13 mouse cellular contexts compared by ENCODE assay signal in genomic region chr14:32242401-32242800, GRCm38 (mm10). TPM values are rescaled to one million over a fixed set of nuclear protein-coding genes. Genes with fewer than 3 reads are reported as not detected.
DNase-seq lines count a peak whose midpoint lies in the region; ATAC-seq and TF ChIP-seq lines count a peak whose summit lies in the region.
"Had no signal": no experiment of that assay in that cellular context is flagged by ENCODE, and none has a peak within 500 bp of the region (broad histone marks: within the 10 kb centered on the region; RNA-seq: fewer than 3 reads in every experiment).

No protein-coding gene starts in this region.

- no peak for TF ChIP-seq POLR2A in cerebellum, adult 2 months (IDR thresholded peaks at IDR 0.05; ENCODE audit: borderline replicate concordance, insufficient read depth, low read length)
- TF ChIP-seq POLR2A in MEL (IDR thresholded peaks at IDR 0.05; ENCODE audit: control insufficient read depth in 1 of 2, insufficient read depth in 1 of 2, low read depth in 1 of 2, low read length in 2 of 2, poor library complexity in 1 of 2) = no peak

- intact Hi-C loops in left cerebral cortex, adult 2 months (cut with DNase I) = no loop called here
- intact Hi-C loops in left cerebral cortex, postnatal 14 days (cut with DNase I) = no loop called here
- intact Hi-C loops in gastrocnemius, postnatal 14 days (cut with DNase I; ENCODE audit: low total_unique reads) = no loop called here

- H3K79me2 ChIP-seq in MEL (ENCODE audit: control insufficient read depth, insufficient read depth, low read length, poor library complexity) = no peaks in the 10 kb centered on the region

- H3K27me3 ChIP-seq in cerebellum, adult 2 months (ENCODE audit: control insufficient read depth, insufficient read depth, low read length) = no peaks in the 10 kb centered on the region
- H3K27me3 ChIP-seq in MEL (ENCODE audit: control insufficient read depth in 1 of 2, insufficient read depth in 2 of 2, low read length in 2 of 2) = no peaks in the 10 kb centered on the region
- H3K27me3 ChIP-seq: limb, embryonic 12.5 days had no signal

- H3K9me3 ChIP-seq in MEL (replicated peaks; ENCODE audit: insufficient read depth, low read length) = no peaks in the 10 kb centered on the region
- H3K9me3 ChIP-seq: G1E; limb, embryonic 12.5 days had no signal

- no peaks in the 10 kb centered on the region for H3K4me1 ChIP-seq in cerebellum, adult 2 months (ENCODE audit: control insufficient read depth, insufficient read depth, low read length)
- H3K4me1 ChIP-seq in MEL (ENCODE audit: control insufficient read depth in 1 of 2, insufficient read depth in 2 of 2, low read length in 2 of 2) = no peaks in the 10 kb centered on the region
- H3K4me1 ChIP-seq: limb, embryonic 12.5 days had no signal

- H3K4me3 ChIP-seq in cerebellum, adult 2 months (replicated peaks; ENCODE audit: insufficient read depth, low read depth, low read length) = no peak overlapping the region
- no peak overlapping the region for H3K4me3 ChIP-seq in left cerebral cortex, adult 2 months
- H3K4me3 ChIP-seq in MEL (ENCODE audit: control insufficient read depth in 1 of 2, insufficient read depth in 1 of 2, low read depth in 2 of 2, low read length in 2 of 2) = no peak overlapping the region
- no peak overlapping the region for H3K4me3 ChIP-seq in layer of hippocampus, adult 2 months
- H3K4me3 ChIP-seq: limb, embryonic 12.5 days had no signal

- H3K27ac ChIP-seq in cerebellum, adult 2 months (ENCODE audit: insufficient read depth, low read length) = no peak overlapping the region
- no peak overlapping the region for H3K27ac ChIP-seq in left cerebral cortex, adult 2 months
- H3K27ac ChIP-seq in MEL (ENCODE audit: control insufficient read depth, low read depth, low read length) = no peak overlapping the region
- peak overlapping the region; percentile 29 for H3K27ac ChIP-seq in layer of hippocampus, adult 2 months
- H3K27ac ChIP-seq: limb, embryonic 12.5 days had no signal

- DNase-seq in cerebellum, adult 2 months = no peak
- DNase-seq in cerebellum, postnatal 36 days = no peak
- DNase-seq in left cerebral cortex, adult 2 months (ENCODE audit: extremely low spot score in 1 of 2, low spot score in 2 of 2) = peak in 1 of 2 experiments; percentile 15
- DNase-seq in left cerebral cortex, postnatal 14 days (ENCODE audit: low spot score in 2 of 2) = no peak
- peak; percentile 8 for DNase-seq in MEL (ENCODE audit: low read depth, low spot score)
- DNase-seq in layer of hippocampus, adult 2 months (ENCODE audit: low spot score in 2 of 2) = peak; percentile 44 to 61
- DNase-seq in gastrocnemius, postnatal 14 days = no peak
- DNase-seq: B cell, adult 2 months; cerebellum, postnatal 25 days; heart, adult 11 months had no signal

- H3K9ac ChIP-seq in MEL (ENCODE audit: control insufficient read depth, low read depth, low read length, poor library complexity, severe bottlenecking) = no peak overlapping the region
- H3K9ac ChIP-seq: limb, embryonic 12.5 days had no signal

- H3K36me3 ChIP-seq in MEL (ENCODE audit: control insufficient read depth in 1 of 2, insufficient read depth in 2 of 2, low read length in 2 of 2) = peaks cover 0 to 16% of the 10 kb centered on the region in 2 experiments; a peak in 2 of 4 replicates

- ATAC-seq in inflammation-experienced regulatory T-cells, adult 6 months = no peak

- TF ChIP-seq CTCF in cerebellum, adult 2 months (IDR thresholded peaks at IDR 0.05; ENCODE audit: borderline replicate concordance, insufficient read depth, low read depth, low read length) = 0 out of 2 replicates have a peak, but pooled peaks have one; percentile 9
- peak; percentile 26 for TF ChIP-seq CTCF in left cerebral cortex, adult 2 months (IDR thresholded peaks at IDR 0.05)
- peak in 2 of 3 experiments; percentile 31 to 34; a peak in 3 of 6 replicates for TF ChIP-seq CTCF in MEL (IDR thresholded peaks at IDR 0.05 in 2 of 3, conservative IDR thresholded peaks at IDR 0.05 in 1 of 3; ENCODE audit: control insufficient read depth in 1 of 3, insufficient read depth in 1 of 3, low read depth in 2 of 3, low read length in 3 of 3, poor library complexity in 1 of 3, severe bottlenecking in 1 of 3)
- TF ChIP-seq CTCF in layer of hippocampus, adult 2 months (conservative IDR thresholded peaks at IDR 0.05) = peak; percentile 67

- no peak for TF ChIP-seq RAD21 in MEL (IDR thresholded peaks at IDR 0.05; ENCODE audit: low read depth, low read length)

- no peak for TF ChIP-seq EP300 in MEL (IDR thresholded peaks at IDR 0.05; ENCODE audit: low read depth in 1 of 2, low read length in 2 of 2)

- 70% methylated on average over 4 of the region's 4 CpGs for WGBS in cerebellum, adult 2 months

TF ChIP-seq in MEL, 35 proteins besides CTCF, POLR2A, EP300 and RAD21:
- peak; percentile 36 for TF ChIP-seq SMC3 (IDR thresholded peaks at IDR 0.05; ENCODE audit: low read depth, low read length)
- TF ChIP-seq NELFE (IDR thresholded peaks at IDR 0.05; ENCODE audit: low read depth, low read length) = no peak

RNA-seq across cellular contexts. Expression of gene Parg, which starts 40.7 kb away (rescaled TPM):
- polyA plus RNA-seq in cerebellum, adult 2 months (2012; rRNA removed) = 16.1 and 16.5 TPM in 2 replicates
- total RNA-seq in left cerebral cortex, adult 2 months (2021) = 10 to 100 TPM; 42.5 to 42.8 TPM
- total RNA-seq in left cerebral cortex, postnatal 14 days (2021) = 10 to 100 TPM; 35.7 to 44.0 TPM
- total RNA-seq in MEL (2012; rRNA removed) = 43.0 and 43.8 TPM in 2 replicates
- 10 to 100 TPM in 1 of 2 experiments, not detected in 1; 32.6 TPM for polyA plus RNA-seq in MEL (2012; ENCODE audit: insufficient read depth in 1 of 2, insufficient read length in 2 of 2, low read depth in 1 of 2, low replicate concordance in 2 of 2, missing spikeins in 1 of 2)
- 10 to 100 TPM; 42.8 to 50.8 TPM for total RNA-seq in layer of hippocampus, adult 2 months (2021)
- total RNA-seq in gastrocnemius, postnatal 14 days (2021) = 10 to 100 TPM; 15.1 to 19.0 TPM
- polyA plus RNA-seq in inflammation-experienced regulatory T-cells, adult 6 months (2017; shearing (Covaris generic)) = 10 to 100 TPM; 17.0 to 20.9 (median 18.1) TPM

RNA-seq across cellular contexts. Expression of gene Timm23, which starts 40.7 kb away (rescaled TPM):
- polyA plus RNA-seq in cerebellum, adult 2 months (2012; rRNA removed) = 178 and 182 TPM in 2 replicates
- total RNA-seq in left cerebral cortex, adult 2 months (2021) = 10 to 100 TPM; 56.1 to 75.8 TPM
- total RNA-seq in left cerebral cortex, postnatal 14 days (2021) = 10 to 100 TPM; 66.5 to 71.5 TPM
- total RNA-seq in MEL (2012; rRNA removed) = 417 and 425 TPM in 2 replicates
- polyA plus RNA-seq in MEL (2012; ENCODE audit: insufficient read depth in 1 of 2, insufficient read length in 2 of 2, low read depth in 1 of 2, low replicate concordance in 2 of 2, missing spikeins in 1 of 2) = 100 to 1,000 TPM in 1 of 2 experiments, not detected in 1; 431 TPM
- 10 to 100 TPM; 74.0 to 78.7 TPM for total RNA-seq in layer of hippocampus, adult 2 months (2021)
- total RNA-seq in gastrocnemius, postnatal 14 days (2021) = 100 to 1,000 TPM; 145 to 160 TPM
- polyA plus RNA-seq in inflammation-experienced regulatory T-cells, adult 6 months (2017; shearing (Covaris generic)) = 100 to 1,000 TPM; 143 to 224 (median 162) TPM

Comparison
In these comparisons a context has a peak if more than half of its experiments do, and no peak if none do; other contexts are left out.
1. DNase-seq: peak in MEL (single experiment) and layer of hippocampus, adult 2 months (2 of 2); none in cerebellum, adult 2 months (0 of 2), cerebellum, postnatal 36 days (0 of 2), left cerebral cortex, postnatal 14 days (0 of 2) and gastrocnemius, postnatal 14 days (single experiment).
2. CTCF ChIP-seq: peak in every context shown above with its lines; median percentile 67 in layer of hippocampus, adult 2 months; 32 in MEL; 26 in left cerebral cortex, adult 2 months; 9 in cerebellum, adult 2 months.